Mouse (Mus musculus): Measurements from ENCODE around the gene Prkg1.

- TF ChIP-seq CTCF (IDR thresholded peaks at IDR 0.05; ENCODE audit: low read depth, low read length) (no peak), POLR2A (IDR thresholded peaks at IDR 0.05; ENCODE audit: borderline replicate concordance, low read depth, low read length) (no peak)
Observed at GRCm38 (mm10) chr19:30851023-30851422, 913.8 kb downstream of the Prkg1 start.
